Mouse (Mus musculus) hematopoietic stem cell, adult 5-6 weeks (primary cell): Measurements from ENCODE around the gene Plac1. TPM values are rescaled to one million over a fixed set of nuclear protein-coding genes. Genes with fewer than 3 reads are reported as not detected.
A peak's percentile ranks its signal among the peaks of the same experiment; 100 is the strongest.
"Not testable (repeated sequence)": the region's sequence is repeated elsewhere in the genome, so short reads cannot be mapped to it uniquely, and the experiment has no call there.

ENCODE experiments used
- ATAC-seq, 2 experiments: fragments of 125-278 bp in 1 of 2; replicated peaks in 1 of 2; 2 replicates each; pipeline ENCODE4 v1.8.0; 2016 to 2017; ENCODE audit warnings: inconsistent platforms in 2 of 2, mild to moderate bottlenecking in 2 of 2, moderate number of reproducible peaks in 2 of 2, low read depth in 1 of 2, moderate TSS enrichment in 1 of 2; ENCODE audit not compliant: low FRiP score in 2 of 2, poor library complexity in 2 of 2, severe bottlenecking in 2 of 2, insufficient read depth in 1 of 2, low TSS enrichment in 1 of 2
- total RNA-seq: library from RNA; stranded (forward); fragments of 172-1452, 232-1000 nt; gene quantifications from 2 replicates; pipeline ENCODE4 v1.2.3, GENCODE M21; 2017

The Plac1 gene
- total RNA-seq = not detected in 2 replicates

- no peak for ATAC-seq
Measured at GRCm38 (mm10) chrX:53240011-53240410, at the start of gene Plac1. Gene Plac1 (minus strand): TSS chrX:53240111.

- no peak for ATAC-seq
Measured at GRCm38 (mm10) chrX:53287924-53288323, 48.0 kb upstream of the Plac1 start.

- ATAC-seq = no peak
Measured at GRCm38 (mm10) chrX:53273124-53273523, 33.2 kb upstream of the Plac1 start, which contains the start of gene Fam122c. Gene Fam122c (plus strand): TSS chrX:53273424.

GRCm38 (mm10) chrX:53271628-53272027 lies 31.7 kb upstream of the Plac1 start:
- not testable (repeated sequence) for ATAC-seq

GRCm38 (mm10) chrX:53270063-53270432 lies 30.1 kb upstream of the Plac1 start:
- no peak for ATAC-seq

- ATAC-seq = peak; percentile 90
Measured at GRCm38 (mm10) chrX:53269289-53270062, 29.6 kb upstream of the Plac1 start, which contains the start of gene Fam122b. Gene Fam122b (minus strand): TSS chrX:53269805.

- peak; percentile 80 to 85 for ATAC-seq
Measured at GRCm38 (mm10) chrX:53268856-53269255, 28.9 kb upstream of the Plac1 start.

GRCm38 (mm10) chrX:53266186-53266585 lies 26.3 kb upstream of the Plac1 start:
- ATAC-seq = no peak

- no peak for ATAC-seq
Measured at GRCm38 (mm10) chrX:53255195-53255594, 15.3 kb upstream of the Plac1 start.

- peak in 1 of 2 experiments; percentile 58; a peak in 1 of 4 replicates for ATAC-seq
Measured at GRCm38 (mm10) chrX:53237971-53238370, 1.9 kb downstream of the Plac1 start.

- no peak for ATAC-seq
Measured at GRCm38 (mm10) chrX:53236404-53236803, 3.5 kb downstream of the Plac1 start.

- ATAC-seq = peak in 1 of 2 experiments; percentile 46; a peak in 1 of 4 replicates
Measured at GRCm38 (mm10) chrX:53233689-53234088, 6.2 kb downstream of the Plac1 start.

GRCm38 (mm10) chrX:53231965-53232364 lies 7.9 kb downstream of the Plac1 start:
- no peak for ATAC-seq

GRCm38 (mm10) chrX:53224353-53224944 lies 15.5 kb downstream of the Plac1 start:
- no peak for ATAC-seq

GRCm38 (mm10) chrX:53220855-53221254 lies 19.1 kb downstream of the Plac1 start:
- ATAC-seq = no peak

GRCm38 (mm10) chrX:53214557-53215229 lies 25.2 kb downstream of the Plac1 start:
- no peak for ATAC-seq

- ATAC-seq = no peak
Measured at GRCm38 (mm10) chrX:53213838-53214237, 26.1 kb downstream of the Plac1 start.

- no peak for ATAC-seq
Measured at GRCm38 (mm10) chrX:53212485-53212884, 27.4 kb downstream of the Plac1 start.
